Mouse (Mus musculus) CH12F3 (cell line): ENCODE data around the gene Nrip1.

ENCODE experiments used
- in situ Hi-C: fragments of 300-500 bp; cut with MboI; formaldehyde crosslinking; loops from 2 replicates; pipeline ENCODE4 v1.14.3; 2020; ENCODE audit warnings: low sequenced_read_pairs

The Nrip1 gene

GRCm38 (mm10) chr16:76372045-76372940, 1.3 kb downstream of the Nrip1 start:
- in situ Hi-C loops: no loop called here

GRCm38 (mm10) chr16:76371614-76371917, 2.1 kb downstream of the Nrip1 start:
- in situ Hi-C loops: no loop called here

GRCm38 (mm10) chr16:76370716-76371613, 2.7 kb downstream of the Nrip1 start:
- in situ Hi-C loops: no loop called here

GRCm38 (mm10) chr16:76370041-76370715, 3.4 kb downstream of the Nrip1 start:
- in situ Hi-C loops: no loop called here

- in situ Hi-C loops: no loop called here
These were observed 4.4 kb downstream of the Nrip1 start for GRCm38 (mm10) chr16:76369236-76369635.

GRCm38 (mm10) chr16:76367261-76367908, 6.2 kb downstream of the Nrip1 start:
- in situ Hi-C loops: no loop called here

GRCm38 (mm10) chr16:76365790-76366406, 7.7 kb downstream of the Nrip1 start:
- in situ Hi-C loops: no loop called here

GRCm38 (mm10) chr16:76365237-76365636, 8.4 kb downstream of the Nrip1 start:
- in situ Hi-C loops: no loop called here

- in situ Hi-C loops: no loop called here
These were observed 10.0 kb downstream of the Nrip1 start for GRCm38 (mm10) chr16:76363641-76364040.

GRCm38 (mm10) chr16:76362982-76363381, 10.6 kb downstream of the Nrip1 start:
- in situ Hi-C loops: no loop called here

- in situ Hi-C loops: no loop called here
These were observed 13.2 kb downstream of the Nrip1 start for GRCm38 (mm10) chr16:76360441-76360840.

GRCm38 (mm10) chr16:76358757-76359156, 14.9 kb downstream of the Nrip1 start:
- in situ Hi-C loops: no loop called here

GRCm38 (mm10) chr16:76358128-76358748, 15.4 kb downstream of the Nrip1 start:
- in situ Hi-C loops: no loop called here

- in situ Hi-C loops: no loop called here
These were observed 16.5 kb downstream of the Nrip1 start for GRCm38 (mm10) chr16:76357155-76357554.

- in situ Hi-C loops: no loop called here
These were observed 17.6 kb downstream of the Nrip1 start for GRCm38 (mm10) chr16:76355947-76356550.

- in situ Hi-C loops: no loop called here
These were observed 18.4 kb downstream of the Nrip1 start for GRCm38 (mm10) chr16:76355267-76355666.

GRCm38 (mm10) chr16:76354841-76355240, 18.8 kb downstream of the Nrip1 start:
- in situ Hi-C loops: no loop called here

GRCm38 (mm10) chr16:76354289-76354688, 19.3 kb downstream of the Nrip1 start:
- in situ Hi-C loops: no loop called here

- in situ Hi-C loops: no loop called here
These were observed 22.7 kb downstream of the Nrip1 start for GRCm38 (mm10) chr16:76350922-76351321.
